Mouse (Mus musculus) ES-Bruce4 (cell line): ENCODE results near the gene Sptssb. TPM values are rescaled to one million over a fixed set of nuclear protein-coding genes. Genes with fewer than 3 reads are reported as not detected.

ENCODE experiments used
- H3K27ac ChIP-seq: 2 replicates; pipeline ENCODE4 v1.5.1; 2012; ENCODE audit warnings: low read length, inconsistent platforms; ENCODE audit not compliant: insufficient read depth
- H3K27me3 ChIP-seq: 2 replicates; pipeline ENCODE4 v1.6.1; 2012; ENCODE audit warnings: mild to moderate bottlenecking, low read length, inconsistent platforms; ENCODE audit not compliant: control insufficient read depth, poor library complexity, insufficient read depth, severe bottlenecking
- H3K36me3 ChIP-seq: 2 replicates; pipeline ENCODE4 v1.6.1; 2012; ENCODE audit warnings: inconsistent platforms, mild to moderate bottlenecking, low read length, moderate library complexity; ENCODE audit not compliant: control insufficient read depth, poor library complexity, insufficient read depth, severe bottlenecking
- H3K4me1 ChIP-seq: one replicate; pipeline ENCODE4 v1.8.1; 2011; ENCODE audit warnings: low read length; ENCODE audit not compliant: control insufficient read depth, insufficient read depth
- H3K4me3 ChIP-seq: 2 replicates; pipeline ENCODE4 v1.5.1; 2011; ENCODE audit warnings: low read depth, mild to moderate bottlenecking, low read length
- H3K9ac ChIP-seq: 2 replicates; pipeline ENCODE4 v1.6.1; 2012; ENCODE audit warnings: low read depth, mild to moderate bottlenecking, inconsistent platforms; ENCODE audit not compliant: poor library complexity, severe bottlenecking
- H3K9me3 ChIP-seq: replicated peaks from 2 replicates; pipeline ENCODE4 v1.6.1; 2012; ENCODE audit warnings: mild to moderate bottlenecking, low read length, inconsistent platforms; ENCODE audit not compliant: control insufficient read depth, poor library complexity, insufficient read depth, severe bottlenecking
- CTCF ChIP-seq: IDR thresholded peaks from one replicate; pipeline ENCODE4 v1.8.1; 2011; ENCODE audit warnings: low read depth, low read length
- EP300 ChIP-seq: IDR thresholded peaks from 2 replicates; pipeline ENCODE4 v1.6.1; 2011; ENCODE audit warnings: low read depth, low read length; ENCODE audit not compliant: insufficient read depth
- POLR2A ChIP-seq: IDR thresholded peaks from one replicate; pipeline ENCODE4 v1.8.1; 2011; ENCODE audit warnings: low read length; ENCODE audit not compliant: insufficient read depth
- polyA plus RNA-seq: library from polyadenylated mRNA; stranded (reverse); fragments of >200 nt; gene quantifications from 2 replicates; pipeline ENCODE4 v1.2.4, GENCODE M21; 2011; ENCODE audit warnings: low read depth; ENCODE audit not compliant: missing spikeins, insufficient read depth, insufficient read length

Gene Sptssb
- polyA plus RNA-seq, 1 experiment: not detected

GRCm38 (mm10) chr3:69877538-69877937 is 17.8 kb upstream of the Sptssb start:
- H3K9me3 ChIP-seq: no peaks in the 10 kb centered on the region
- H3K9ac ChIP-seq: no peak overlapping the region
- H3K27ac ChIP-seq: no peak overlapping the region
- TF ChIP-seq EP300 (no peak), POLR2A (no peak), CTCF (no peak)
- H3K4me1 ChIP-seq: no peaks in the 10 kb centered on the region
- no peak overlapping the region for H3K4me3 ChIP-seq
- no peaks in the 10 kb centered on the region for H3K36me3 ChIP-seq
- no peaks in the 10 kb centered on the region for H3K27me3 ChIP-seq

- Histone ChIP-seq H3K9me3 (no peaks in the 10 kb centered on the region), H3K4me3 (no peak overlapping the region), H3K27me3 (no peaks in the 10 kb centered on the region), H3K27ac (no peak overlapping the region), H3K4me1 (no peaks in the 10 kb centered on the region), H3K36me3 (no peaks in the 10 kb centered on the region), H3K9ac (no peak overlapping the region)
- TF ChIP-seq POLR2A (no peak), EP300 (no peak), CTCF (no peak)
Measured at GRCm38 (mm10) chr3:69874721-69875120, 15.0 kb upstream of the Sptssb start.

- H3K9me3 ChIP-seq: no peaks in the 10 kb centered on the region
- H3K9ac ChIP-seq: no peak overlapping the region
- H3K4me3 ChIP-seq: no peak overlapping the region
- no peaks in the 10 kb centered on the region for H3K27me3 ChIP-seq
- no peak overlapping the region for H3K27ac ChIP-seq
- H3K36me3 ChIP-seq: no peaks in the 10 kb centered on the region
- no peaks in the 10 kb centered on the region for H3K4me1 ChIP-seq
- no peak for TF ChIP-seq EP300
- TF ChIP-seq CTCF: no peak
- TF ChIP-seq POLR2A: no peak
Measured at GRCm38 (mm10) chr3:69872661-69873327, 13.1 kb upstream of the Sptssb start.

GRCm38 (mm10) chr3:69871174-69871573 is 11.4 kb upstream of the Sptssb start:
- no peak overlapping the region for H3K9ac ChIP-seq

GRCm38 (mm10) chr3:69869702-69870101 is 10.0 kb upstream of the Sptssb start:
- TF ChIP-seq POLR2A (no peak), EP300 (no peak), CTCF (no peak)
- Histone ChIP-seq H3K4me1 (no peaks in the 10 kb centered on the region), H3K9me3 (no peaks in the 10 kb centered on the region), H3K9ac (no peak overlapping the region), H3K36me3 (no peaks in the 10 kb centered on the region), H3K27ac (no peak overlapping the region), H3K4me3 (no peak overlapping the region), H3K27me3 (no peaks in the 10 kb centered on the region)

More at GRCm38 (mm10) chr3:69871174-69871573, 11.4 kb upstream of the Sptssb start:
- no peaks in the 10 kb centered on the region for H3K27me3 ChIP-seq
- H3K36me3 ChIP-seq: no peaks in the 10 kb centered on the region
- TF ChIP-seq POLR2A: no peak
- no peak for TF ChIP-seq CTCF
- TF ChIP-seq EP300: no peak
- no peaks in the 10 kb centered on the region for H3K9me3 ChIP-seq
- H3K4me1 ChIP-seq: no peaks in the 10 kb centered on the region
- no peak overlapping the region for H3K27ac ChIP-seq
- H3K4me3 ChIP-seq: no peak overlapping the region

- no peak overlapping the region for H3K9ac ChIP-seq
- no peaks in the 10 kb centered on the region for H3K36me3 ChIP-seq
- no peak overlapping the region for H3K27ac ChIP-seq
- no peaks in the 10 kb centered on the region for H3K27me3 ChIP-seq
- H3K4me3 ChIP-seq: no peak overlapping the region
- no peaks in the 10 kb centered on the region for H3K9me3 ChIP-seq
- H3K4me1 ChIP-seq: no peaks in the 10 kb centered on the region
- TF ChIP-seq EP300: no peak
- TF ChIP-seq POLR2A: no peak
- TF ChIP-seq CTCF: no peak
Measured at GRCm38 (mm10) chr3:69861789-69862395, 2.2 kb upstream of the Sptssb start.
